Mouse (Mus musculus) liver, adult 2 months (tissue): ENCODE results near the gene Ptprg. TPM values are rescaled to one million over a fixed set of nuclear protein-coding genes. Genes with fewer than 3 reads are reported as not detected.

Experiments
- DNase-seq: peaks from one replicate; pipeline ENCODE4 v3.0.0-alpha.2; 2011; ENCODE audit warnings: low read depth, low spot score; ENCODE audit errors: extremely low read depth
- H3K27ac ChIP-seq: fragments of 200-500 bp; replicated peaks from 2 replicates; pipeline ENCODE4 v1.5.1; 2012; ENCODE audit warnings: low read depth, mild to moderate bottlenecking, control low read depth, inconsistent platforms, low read length; ENCODE audit not compliant: insufficient read depth
- H3K27me3 ChIP-seq: fragments of 200-500 bp; 2 replicates; pipeline ENCODE4 v1.6.1; 2012; ENCODE audit warnings: mild to moderate bottlenecking, moderate library complexity, low read length, inconsistent platforms; ENCODE audit not compliant: control insufficient read depth, insufficient read depth
- H3K36me3 ChIP-seq: fragments of 200-500 bp; 2 replicates; pipeline ENCODE4 v1.6.1; 2012; ENCODE audit warnings: low read length, inconsistent platforms; ENCODE audit not compliant: control insufficient read depth, insufficient read depth
- H3K4me1 ChIP-seq: fragments of 200-500 bp; 2 replicates; pipeline ENCODE4 v1.6.1; 2011; ENCODE audit warnings: low read length; ENCODE audit not compliant: control insufficient read depth, insufficient read depth
- H3K4me3 ChIP-seq: fragments of 200-500 bp; 2 replicates; pipeline ENCODE4 v1.5.1; 2011; ENCODE audit warnings: low read depth, mild to moderate bottlenecking, control low read depth, low read length, moderate library complexity; ENCODE audit not compliant: insufficient read depth
- H3K79me2 ChIP-seq: fragments of 200-500 bp; 2 replicates; pipeline ENCODE4 v1.6.1; 2012; ENCODE audit warnings: inconsistent platforms, mild to moderate bottlenecking, low read length, moderate library complexity; ENCODE audit not compliant: control insufficient read depth, insufficient read depth
- H3K9ac ChIP-seq: fragments of 200-500 bp; 2 replicates; pipeline ENCODE4 v1.6.1; 2012; ENCODE audit warnings: low read depth, mild to moderate bottlenecking, control low read depth, inconsistent platforms, low read length
- CTCF ChIP-seq: fragments of 200-500 bp; IDR thresholded peaks from 2 replicates; pipeline ENCODE4 v1.5.1; 2011; ENCODE audit warnings: low read depth, low read length, control low read depth
- POLR2A ChIP-seq: fragments of 200-500 bp; IDR thresholded peaks from 2 replicates; pipeline ENCODE4 v1.6.1; 2011; ENCODE audit warnings: low read length, control low read depth; ENCODE audit not compliant: insufficient read depth; ENCODE audit errors: extremely low read depth
- WGBS: fragments of 180-500 bp; shearing (Covaris S2); methylation state at CpG from one replicate; pipeline ENCODE4 v1.1.7; 2018; 5-methylcytosine and 5-hydroxymethylcytosine counted together
- polyA plus RNA-seq: library from polyadenylated mRNA; depleted of rRNA; stranded (reverse); fragments of >200 nt; gene quantifications from 2 replicates; pipeline ENCODE4 v1.2.3, GENCODE M21; 2012
- total RNA-seq: library from RNA; depleted of rRNA; stranded (reverse); fragments of >200 nt; gene quantifications from 2 replicates; pipeline ENCODE4 v1.2.3, GENCODE M21; 2014

Gene Ptprg
- total and polyA plus RNA-seq, 2 experiments = 17.4 to 19.9 TPM

- H3K27ac ChIP-seq = no peak overlapping the region
- DNase-seq = no peak
- WGBS = 66% methylated on average over 3 of the region's 3 CpGs
- H3K4me1 ChIP-seq = peaks cover 2% of the 10 kb centered on the region
- H3K79me2 ChIP-seq = peaks cover 13% of the 10 kb centered on the region; the same call in 1 of the 2 replicates
- H3K27me3 ChIP-seq = no peaks in the 10 kb centered on the region
- H3K9ac ChIP-seq = no peak overlapping the region
- no peak overlapping the region for H3K4me3 ChIP-seq
- TF ChIP-seq POLR2A (no peak), CTCF (no peak)
- H3K36me3 ChIP-seq = no peaks in the 10 kb centered on the region
Measured at GRCm38 (mm10) chr14:11667762-11668161, 114.4 kb downstream of the Ptprg start.

GRCm38 (mm10) chr14:11670847-11671246, 117.5 kb downstream of the Ptprg start:
- WGBS = 52% methylated on average over 6 of the region's 6 CpGs
- H3K79me2 ChIP-seq = peaks cover 24% of the 10 kb centered on the region; the same call in 1 of the 2 replicates
- no peak overlapping the region for H3K27ac ChIP-seq
- H3K27me3 ChIP-seq = no peaks in the 10 kb centered on the region
- H3K36me3 ChIP-seq = no peaks in the 10 kb centered on the region
- no peak for DNase-seq
- no peak for TF ChIP-seq CTCF
- H3K4me1 ChIP-seq = peaks cover 2% of the 10 kb centered on the region
- no peak overlapping the region for H3K9ac ChIP-seq
- no peak overlapping the region for H3K4me3 ChIP-seq

GRCm38 (mm10) chr14:11672981-11673547, 119.7 kb downstream of the Ptprg start:
- Histone ChIP-seq H3K27ac (no peak overlapping the region), H3K9ac (no peak overlapping the region), H3K36me3 (no peaks in the 10 kb centered on the region), H3K4me1 (peaks cover 2% of the 10 kb centered on the region), H3K79me2 (peaks cover 26% of the 10 kb centered on the region; the same call in 1 of the 2 replicates), H3K27me3 (no peaks in the 10 kb centered on the region), H3K4me3 (no peak overlapping the region)
- DNase-seq = no peak
- WGBS = 88% methylated on average over 3 of the region's 3 CpGs
- no peak for TF ChIP-seq CTCF
- TF ChIP-seq POLR2A = no peak

- no peak for TF ChIP-seq POLR2A
- TF ChIP-seq CTCF = no peak
- WGBS = 80% methylated on average over 4 of the region's 4 CpGs
- no peak overlapping the region for H3K27ac ChIP-seq
- H3K9ac ChIP-seq = no peak overlapping the region
- H3K27me3 ChIP-seq = no peaks in the 10 kb centered on the region
- no peaks in the 10 kb centered on the region for H3K4me1 ChIP-seq
- H3K4me3 ChIP-seq = no peak overlapping the region
- no peaks in the 10 kb centered on the region for H3K36me3 ChIP-seq
- no peak for DNase-seq
- peaks cover 19% of the 10 kb centered on the region; the same call in 1 of the 2 replicates for H3K79me2 ChIP-seq
Measured at GRCm38 (mm10) chr14:11678201-11678600, 124.9 kb downstream of the Ptprg start.

GRCm38 (mm10) chr14:11679741-11680140, 126.4 kb downstream of the Ptprg start:
- H3K79me2 ChIP-seq = peaks cover 16% of the 10 kb centered on the region; the same call in 1 of the 2 replicates
- no peak overlapping the region for H3K4me3 ChIP-seq
- no peak for DNase-seq
- TF ChIP-seq CTCF (no peak), POLR2A (no peak)
- H3K27ac ChIP-seq = no peak overlapping the region
- no peaks in the 10 kb centered on the region for H3K4me1 ChIP-seq
- no peaks in the 10 kb centered on the region for H3K36me3 ChIP-seq
- no peak overlapping the region for H3K9ac ChIP-seq
- 84% methylated on average over 3 of the region's 3 CpGs for WGBS
- H3K27me3 ChIP-seq = no peaks in the 10 kb centered on the region

GRCm38 (mm10) chr14:11680621-11681020, 127.3 kb downstream of the Ptprg start:
- H3K4me3 ChIP-seq = no peak overlapping the region
- no peak overlapping the region for H3K27ac ChIP-seq
- WGBS = 86% methylated on average over 2 of the region's 2 CpGs
- no peaks in the 10 kb centered on the region for H3K4me1 ChIP-seq
- no peaks in the 10 kb centered on the region for H3K27me3 ChIP-seq
- TF ChIP-seq POLR2A = no peak
- no peak for TF ChIP-seq CTCF
- H3K79me2 ChIP-seq = peaks cover 11% of the 10 kb centered on the region; the same call in 1 of the 2 replicates
- no peak overlapping the region for H3K9ac ChIP-seq
- DNase-seq = no peak
- H3K36me3 ChIP-seq = no peaks in the 10 kb centered on the region
